Mouse (Mus musculus): ENCODE results near the gene Mrpl42.

Gene Mrpl42

GRCm38 (mm10) chr10:95515293-95515931 lies 13.7 kb upstream of the Mrpl42 start:
- DNase-seq (ENCODE audit: low read depth, low spot score): no peak

GRCm38 (mm10) chr10:95514656-95515292 lies 13.0 kb upstream of the Mrpl42 start, which contains the start of gene Ube2n:
Gene Ube2n, plus strand, starts transcription at chr10:95515145.
- peak; percentile 94 for DNase-seq (ENCODE audit: low read depth, low spot score)

- no peak for DNase-seq (ENCODE audit: low read depth, low spot score)
Observed at GRCm38 (mm10) chr10:95513768-95514556, 12.2 kb upstream of the Mrpl42 start.

GRCm38 (mm10) chr10:95512635-95513034 lies 10.9 kb upstream of the Mrpl42 start:
- DNase-seq (ENCODE audit: low read depth, low spot score): no peak

GRCm38 (mm10) chr10:95509263-95509662 lies 7.5 kb upstream of the Mrpl42 start:
- DNase-seq (ENCODE audit: low read depth, low spot score): no peak

- no peak for DNase-seq (ENCODE audit: low read depth, low spot score)
Observed at GRCm38 (mm10) chr10:95508793-95509192, 7.1 kb upstream of the Mrpl42 start.

GRCm38 (mm10) chr10:95508126-95508525 lies 6.4 kb upstream of the Mrpl42 start:
- no peak for DNase-seq (ENCODE audit: low read depth, low spot score)

GRCm38 (mm10) chr10:95504341-95504740 lies 2.6 kb upstream of the Mrpl42 start:
- no peak for DNase-seq (ENCODE audit: low read depth, low spot score)

- DNase-seq (ENCODE audit: low read depth, low spot score): no peak
Observed at GRCm38 (mm10) chr10:95503443-95504235, 1.9 kb upstream of the Mrpl42 start.

- no peak for DNase-seq (ENCODE audit: low read depth, low spot score)
Observed at GRCm38 (mm10) chr10:95501033-95501432, 707 bp downstream of the Mrpl42 start.

GRCm38 (mm10) chr10:95494268-95494667 lies 7.5 kb downstream of the Mrpl42 start:
- no peak for DNase-seq (ENCODE audit: low read depth, low spot score)

- DNase-seq (ENCODE audit: low read depth, low spot score): no peak
Observed at GRCm38 (mm10) chr10:95489653-95490052, 12.1 kb downstream of the Mrpl42 start.

GRCm38 (mm10) chr10:95477516-95477915 lies 24.2 kb downstream of the Mrpl42 start:
- DNase-seq (ENCODE audit: low read depth, low spot score): no peak

- DNase-seq (ENCODE audit: low read depth, low spot score): peak; percentile 66
Observed at GRCm38 (mm10) chr10:95475923-95476322, 25.8 kb downstream of the Mrpl42 start.

GRCm38 (mm10) chr10:95471889-95472547 lies 29.7 kb downstream of the Mrpl42 start:
- DNase-seq (ENCODE audit: low read depth, low spot score): no peak

- DNase-seq (ENCODE audit: low read depth, low spot score): no peak
Observed at GRCm38 (mm10) chr10:95471186-95471585, 30.6 kb downstream of the Mrpl42 start.

GRCm38 (mm10) chr10:95468894-95469293 lies 32.8 kb downstream of the Mrpl42 start:
- DNase-seq (ENCODE audit: low read depth, low spot score): no peak

GRCm38 (mm10) chr10:95465485-95465896 lies 36.2 kb downstream of the Mrpl42 start:
- peak; percentile 21 for DNase-seq (ENCODE audit: low read depth, low spot score)

GRCm38 (mm10) chr10:95464527-95464926 lies 37.2 kb downstream of the Mrpl42 start:
- DNase-seq (ENCODE audit: low read depth, low spot score): no peak

- DNase-seq (ENCODE audit: low read depth, low spot score): no peak
Observed at GRCm38 (mm10) chr10:95462231-95462630, 39.5 kb downstream of the Mrpl42 start.

- no peak for DNase-seq (ENCODE audit: low read depth, low spot score)
Observed at GRCm38 (mm10) chr10:95461053-95461553, 40.6 kb downstream of the Mrpl42 start.
